Mouse (Mus musculus): Measurements from ENCODE around the gene Cck. TPM values are rescaled to one million over a fixed set of nuclear protein-coding genes. Genes with fewer than 3 reads are reported as not detected.

The Cck gene
- polyA plus RNA-seq, 1 experiment from 2014 or later, result 3.4 TPM

Other genes starting within 250 kb of the Cck start
- 101 and 106 TPM in 2 replicates for gene Ulk4, start 218.5 kb downstream of the Cck start, polyA plus RNA-seq (2014; fragmentation: Nextera tagmentation; extraction: Ambion mirVana)
- gene Trak1, start 198.2 kb downstream of the Cck start, polyA plus RNA-seq (2014; fragmentation: Nextera tagmentation; extraction: Ambion mirVana), result 21.3 and 27.2 TPM in 2 replicates
- gene Lyzl4, start 146.4 kb upstream of the Cck start, polyA plus RNA-seq (2014; fragmentation: Nextera tagmentation; extraction: Ambion mirVana), result not detected in 2 replicates
- gene Vipr1, start 147.0 kb upstream of the Cck start, polyA plus RNA-seq (2014; fragmentation: Nextera tagmentation; extraction: Ambion mirVana), result 0.17 TPM in 1 of 2 replicates, not detected in the other
- gene Sec22c, start 209.8 kb upstream of the Cck start, polyA plus RNA-seq (2014; fragmentation: Nextera tagmentation; extraction: Ambion mirVana), result 4.3 and 4.8 TPM in 2 replicates
- 153 and 161 TPM in 2 replicates for gene Ss18l2, start 214.6 kb upstream of the Cck start, polyA plus RNA-seq (2014; fragmentation: Nextera tagmentation; extraction: Ambion mirVana)
- gene Nktr, start 223.5 kb upstream of the Cck start, polyA plus RNA-seq (2014; fragmentation: Nextera tagmentation; extraction: Ambion mirVana), result 46.8 and 64.6 TPM in 2 replicates